Mouse (Mus musculus): ENCODE measurements around the gene Lmod2. TPM values are rescaled to one million over a fixed set of nuclear protein-coding genes. Genes with fewer than 3 reads are reported as not detected.

Lmod2 gene
- polyA plus RNA-seq, 1 experiment = 0.16 TPM

- no peak for DNase-seq (ENCODE audit: low read depth)
Measured at GRCm38 (mm10) chr6:24602351-24602750, 4.8 kb downstream of the Lmod2 start.

DNA sequence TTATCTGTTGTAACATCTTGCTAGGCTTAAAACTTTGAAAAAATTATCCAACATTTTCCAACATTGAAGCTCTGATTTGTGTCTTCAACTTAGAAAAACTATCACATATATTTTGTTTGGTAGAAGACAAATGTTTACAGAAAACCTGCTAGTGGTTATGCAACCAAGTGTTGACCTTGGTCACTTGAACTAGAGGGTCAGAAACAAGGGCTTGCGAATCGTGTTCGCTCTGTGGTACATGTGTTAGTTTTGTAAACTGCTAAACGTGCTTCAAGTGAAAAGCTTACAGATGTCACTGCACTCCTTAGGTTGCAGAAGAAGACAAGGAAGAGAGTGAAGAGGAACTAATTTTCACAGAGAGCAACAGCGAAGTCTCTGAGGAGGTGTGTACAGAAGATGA, 5.4 kb downstream of the Lmod2 start:
- DNase-seq (ENCODE audit: low read depth) = no peak

- no peak for DNase-seq (ENCODE audit: low read depth)
Measured at GRCm38 (mm10) chr6:24604289-24604688, 6.7 kb downstream of the Lmod2 start.

DNA sequence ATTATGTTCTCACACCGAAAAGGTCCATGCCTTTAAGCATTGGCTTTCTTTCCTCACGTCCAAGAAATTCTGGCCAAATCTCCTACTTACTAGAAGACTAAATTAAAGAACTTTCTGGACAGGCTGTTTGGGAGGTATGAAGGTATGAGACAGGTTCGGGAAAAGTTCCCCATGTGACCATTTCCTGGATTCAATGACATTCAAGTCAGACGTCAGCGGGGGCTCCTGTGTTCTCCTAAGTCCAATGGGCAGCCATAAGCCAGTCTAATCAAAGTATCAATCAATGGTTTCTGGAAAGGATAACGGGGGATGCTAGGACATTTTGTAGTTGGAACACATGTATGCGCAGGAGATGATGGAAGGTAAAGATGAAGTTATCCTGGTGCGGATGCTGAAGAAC, 8.1 kb downstream of the Lmod2 start:
- no peak for DNase-seq (ENCODE audit: low read depth)

GRCm38 (mm10) chr6:24606512-24606911, 8.9 kb downstream of the Lmod2 start:
- DNase-seq (ENCODE audit: low read depth) = no peak

DNA sequence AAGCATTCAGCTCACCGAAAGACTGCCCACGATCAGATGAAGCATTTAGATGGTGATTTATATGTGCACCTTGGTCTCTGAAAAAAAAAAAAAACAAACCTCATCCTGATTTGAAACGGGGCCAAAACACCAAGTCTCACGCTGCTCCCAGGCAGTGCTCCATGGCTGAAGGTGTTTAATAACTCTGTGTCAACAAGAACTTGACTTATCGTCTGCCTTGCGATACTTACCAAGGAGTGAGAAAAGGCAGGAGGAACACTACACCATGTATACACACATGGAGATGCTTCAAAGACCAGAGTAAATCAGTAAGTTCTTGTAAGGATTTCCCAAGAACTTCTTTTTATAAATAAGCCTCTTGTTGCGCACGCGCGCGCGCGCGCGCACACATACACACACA, 10.0 kb downstream of the Lmod2 start:
- no peak for DNase-seq (ENCODE audit: low read depth)

DNA sequence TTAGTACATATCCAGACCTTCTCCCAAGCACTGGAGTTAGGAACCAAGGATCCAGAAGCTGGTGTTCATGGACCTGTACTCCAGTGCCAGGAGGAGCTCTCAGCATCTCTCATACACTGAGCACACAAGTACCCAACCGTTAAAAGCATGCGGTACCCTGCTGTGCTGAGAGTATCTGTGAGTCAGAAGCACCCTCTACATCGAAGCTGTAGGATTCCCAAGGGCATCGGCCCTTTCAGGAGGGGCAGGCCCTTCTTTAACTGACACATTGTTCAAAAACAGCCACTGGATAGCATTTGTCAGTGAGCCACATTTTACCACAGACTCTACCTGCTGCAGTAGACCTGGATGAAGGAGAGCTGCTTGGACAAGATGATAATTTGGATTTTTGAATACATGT, 10.6 kb downstream of the Lmod2 start:
- no peak for DNase-seq (ENCODE audit: low read depth)

DNA sequence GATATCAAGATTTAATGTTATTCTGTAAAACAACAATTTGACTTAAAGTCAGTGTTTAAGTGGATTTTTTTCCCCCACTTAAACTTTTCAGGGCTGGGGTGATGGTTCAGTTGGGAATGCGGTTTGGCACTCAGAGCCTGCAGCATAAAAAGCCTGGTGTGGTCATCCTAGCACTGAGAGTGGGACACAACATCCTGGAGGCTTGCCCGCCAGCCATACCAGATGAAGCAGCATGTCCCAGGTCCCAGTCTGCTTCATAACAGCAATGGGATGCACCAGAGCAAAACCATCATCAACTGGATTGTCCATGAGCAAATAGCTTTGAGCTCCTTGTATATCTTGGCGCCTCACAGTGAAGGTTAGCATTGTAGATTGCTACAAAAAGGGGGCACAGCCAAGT, 11.1 kb downstream of the Lmod2 start:
- DNase-seq (ENCODE audit: low read depth) = no peak

DNA sequence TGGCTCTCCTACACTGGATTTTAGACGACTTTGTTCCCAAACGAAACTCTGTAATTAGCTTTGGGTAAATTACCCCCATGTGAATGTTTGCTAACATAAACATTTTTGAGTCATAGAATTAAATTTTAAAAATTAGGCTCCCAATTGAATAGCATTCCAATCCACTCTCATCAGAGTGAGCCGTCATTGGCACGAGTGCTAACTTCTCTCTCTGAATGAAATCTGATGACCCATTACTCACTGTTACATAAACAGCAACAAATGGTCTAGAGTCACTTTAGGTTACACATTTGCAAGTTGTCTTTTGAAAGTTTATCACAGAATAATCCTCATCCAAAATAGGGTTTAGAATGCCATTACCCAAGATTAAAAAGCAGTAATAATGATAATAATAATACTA, 12.0 kb downstream of the Lmod2 start:
- no peak for DNase-seq (ENCODE audit: low read depth)

GRCm38 (mm10) chr6:24610358-24610757, 12.8 kb downstream of the Lmod2 start:
- no peak for DNase-seq (ENCODE audit: low read depth)

- no peak for DNase-seq (ENCODE audit: low read depth)
Measured at GRCm38 (mm10) chr6:24612074-24612755, 14.7 kb downstream of the Lmod2 start.

GRCm38 (mm10) chr6:24613346-24613745, 15.8 kb downstream of the Lmod2 start:
- no peak for DNase-seq (ENCODE audit: low read depth)

- no peak for DNase-seq (ENCODE audit: low read depth)
Measured at GRCm38 (mm10) chr6:24613918-24614317, 16.4 kb downstream of the Lmod2 start.

- no peak for DNase-seq (ENCODE audit: low read depth)
Measured at GRCm38 (mm10) chr6:24616746-24617145, 19.2 kb downstream of the Lmod2 start.

GRCm38 (mm10) chr6:24619285-24620045, 21.9 kb downstream of the Lmod2 start:
- DNase-seq (ENCODE audit: low read depth) = no peak

DNA sequence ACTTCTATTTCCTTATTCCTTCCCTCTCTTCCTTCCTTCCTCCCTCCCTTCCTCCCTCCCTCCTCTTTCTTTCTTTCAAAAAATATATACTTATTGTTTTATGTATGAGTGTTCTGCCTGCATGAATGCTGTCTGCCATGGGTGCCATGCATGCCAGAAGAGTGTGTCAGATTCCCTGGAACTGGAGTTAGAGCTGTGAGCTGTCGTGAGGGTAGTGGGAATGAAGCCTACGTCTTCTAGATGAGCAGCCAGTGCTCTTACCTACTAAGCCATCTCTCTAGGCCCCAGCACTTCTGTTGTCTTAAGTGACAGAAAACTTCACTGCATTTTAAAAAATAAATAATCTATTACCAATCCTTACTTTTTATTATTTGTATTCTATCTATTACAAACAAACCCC, 23.4 kb downstream of the Lmod2 start:
- DNase-seq (ENCODE audit: low read depth) = no peak

- no peak for DNase-seq (ENCODE audit: low read depth)
Measured at GRCm38 (mm10) chr6:24622098-24622497, 24.5 kb downstream of the Lmod2 start.

DNA sequence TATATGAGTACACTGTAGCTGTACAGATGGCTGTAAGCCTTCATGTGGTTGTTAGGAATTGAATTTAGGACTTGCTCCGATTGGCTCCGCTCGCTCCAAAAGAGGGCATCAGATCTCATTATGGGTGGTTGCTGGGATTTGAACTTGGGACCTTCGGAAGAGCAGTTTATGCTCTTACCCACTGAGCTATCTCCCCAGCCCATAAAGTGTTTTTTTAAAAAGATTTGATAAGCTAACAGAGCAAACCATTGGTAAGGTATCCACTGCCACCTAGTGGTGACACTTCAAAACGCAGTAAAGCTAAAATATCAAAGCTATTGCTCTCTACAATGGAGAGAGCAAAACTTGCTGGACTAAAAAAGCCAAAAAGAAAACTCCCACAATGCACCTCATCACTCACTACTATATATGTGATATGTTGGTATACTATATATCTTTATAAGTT, 30.0 kb downstream of the Lmod2 start:
- no peak for DNase-seq (ENCODE audit: low read depth)

DNA sequence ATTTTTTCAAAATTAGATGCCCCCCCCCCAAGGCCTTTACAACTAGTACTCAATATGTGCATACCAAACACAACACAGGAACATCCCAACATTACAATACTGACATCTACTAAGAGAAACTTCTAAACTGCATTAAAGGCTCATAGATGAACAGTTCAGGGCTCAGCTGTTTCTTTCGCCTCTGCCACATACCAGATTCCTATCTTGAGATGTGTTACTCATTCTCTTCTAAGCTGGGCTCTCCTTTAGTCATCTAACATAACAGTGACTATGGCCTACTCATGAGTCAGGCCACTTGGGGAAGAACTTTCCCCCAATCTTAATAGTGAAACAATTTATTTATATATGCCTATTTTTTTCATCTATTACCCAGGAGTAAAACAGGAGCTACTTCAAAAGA, 30.9 kb downstream of the Lmod2 start:
- DNase-seq (ENCODE audit: low read depth) = no peak

GRCm38 (mm10) chr6:24632061-24632460, 34.5 kb downstream of the Lmod2 start:
- no peak for DNase-seq (ENCODE audit: low read depth)

DNA sequence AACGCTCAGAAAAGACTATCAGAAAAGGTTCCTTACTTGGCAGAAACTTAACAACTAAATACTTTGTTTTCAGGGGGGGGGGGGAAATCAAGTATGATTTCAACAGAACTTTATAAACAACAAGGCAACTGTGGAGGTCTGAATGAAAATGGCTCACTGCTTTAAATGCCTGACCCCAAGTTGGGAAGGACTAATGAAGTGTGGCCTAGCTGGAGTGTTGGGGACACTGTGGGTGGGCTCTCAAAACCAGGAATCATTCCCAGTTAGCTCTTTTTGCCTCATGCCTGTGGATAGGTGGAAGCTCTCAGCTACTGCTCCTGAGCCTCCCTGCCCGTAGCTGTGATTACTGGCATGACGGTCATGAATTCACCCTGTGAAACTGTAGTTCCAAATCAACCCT, 36.5 kb downstream of the Lmod2 start:
- DNase-seq (ENCODE audit: low read depth) = no peak

- DNase-seq (ENCODE audit: low read depth) = no peak
Measured at GRCm38 (mm10) chr6:24635814-24636213, 38.3 kb downstream of the Lmod2 start.

DNA sequence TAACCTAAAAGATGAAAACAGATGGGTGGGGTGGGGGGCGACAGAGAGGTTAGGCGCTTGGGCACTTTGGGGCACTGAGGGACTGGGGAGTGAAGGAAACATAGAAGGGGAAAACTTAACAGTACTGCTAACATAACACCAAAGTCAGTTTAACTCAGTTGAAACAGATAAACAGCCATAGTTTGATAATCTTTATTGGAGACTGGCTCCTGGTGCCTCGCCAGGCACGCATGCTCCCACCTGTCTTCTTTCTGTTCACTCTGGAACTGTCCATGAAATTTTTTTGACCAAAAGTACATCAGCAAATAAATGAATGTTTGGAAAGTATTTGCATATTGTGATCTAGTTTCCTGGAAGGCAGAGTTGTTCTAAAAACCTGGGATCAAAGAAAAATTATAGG, 43.7 kb downstream of the Lmod2 start:
- no peak for DNase-seq (ENCODE audit: low read depth)

- DNase-seq (ENCODE audit: low read depth) = no peak
Measured at GRCm38 (mm10) chr6:24642161-24642560, 44.6 kb downstream of the Lmod2 start.
